Mouse (Mus musculus) cerebellum, postnatal 36 days (tissue): ENCODE data around the gene Cyp2s1.
A peak's percentile ranks its signal among the peaks of the same experiment; 100 is the strongest.

Experiments
- DNase-seq, 2 experiments: peaks; one replicate each; pipeline ENCODE4 v3.0.0; 2021 to 2022; ENCODE audit warnings: mixed read lengths in 2 of 2

The Cyp2s1 gene

DNA sequence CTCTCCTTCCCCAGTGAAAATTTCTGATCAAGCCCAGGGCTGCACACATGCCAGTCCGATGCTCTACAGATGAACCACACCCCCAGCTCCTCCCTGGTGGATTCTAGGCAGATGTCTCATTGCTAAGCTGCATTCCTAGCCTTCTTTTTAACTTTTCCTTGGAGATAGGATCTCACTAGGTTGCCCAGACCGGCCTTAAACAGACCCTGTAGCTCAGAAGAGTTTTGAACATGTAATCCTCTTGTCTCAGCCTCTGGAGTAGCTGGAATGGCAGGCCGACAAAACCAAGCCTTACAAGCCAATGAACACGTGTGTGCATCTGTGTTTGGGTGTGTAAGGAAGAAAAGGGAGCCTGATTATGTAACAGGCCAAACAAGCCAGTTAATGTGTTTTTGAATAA lies 36.0 kb downstream of the Cyp2s1 start:
- DNase-seq, result no peak

- no peak for DNase-seq
These were observed 36.7 kb downstream of the Cyp2s1 start for GRCm38 (mm10) chr7:25780021-25780420.

GRCm38 (mm10) chr7:25768229-25768628 lies 48.5 kb downstream of the Cyp2s1 start:
- DNase-seq, result no peak

GRCm38 (mm10) chr7:25766108-25766507 lies 50.6 kb downstream of the Cyp2s1 start:
- DNase-seq, result no peak

- no peak for DNase-seq
These were observed 52.5 kb downstream of the Cyp2s1 start for GRCm38 (mm10) chr7:25764221-25764620.

DNA sequence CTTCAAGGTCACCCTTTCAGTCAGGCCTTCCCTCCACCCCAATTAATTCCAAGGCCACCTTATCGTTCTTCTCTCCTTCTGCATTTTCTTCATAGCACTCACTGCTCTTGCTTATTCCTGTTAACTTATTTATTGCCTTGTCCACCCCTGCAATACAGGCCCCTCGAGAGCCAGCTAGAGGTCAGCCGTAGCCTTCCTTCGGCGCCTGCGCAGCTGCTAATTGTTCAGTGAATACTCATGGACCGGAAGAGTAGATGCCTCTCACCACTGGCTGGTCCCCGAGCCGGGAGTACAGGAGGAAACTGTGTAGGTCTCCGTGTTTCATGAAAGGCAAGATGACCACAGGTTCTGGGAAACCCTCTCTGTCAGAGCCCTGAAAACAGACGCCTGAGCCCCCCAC lies 53.0 kb downstream of the Cyp2s1 start:
- DNase-seq, result no peak

GRCm38 (mm10) chr7:25761354-25761753 lies 55.4 kb downstream of the Cyp2s1 start:
- DNase-seq, result no peak

GRCm38 (mm10) chr7:25756011-25756410 lies 60.7 kb downstream of the Cyp2s1 start:
- peak; percentile 84 to 89 for DNase-seq

- DNase-seq, result peak in 1 of 2 experiments; percentile 60
These were observed 61.3 kb downstream of the Cyp2s1 start for GRCm38 (mm10) chr7:25755468-25755833.

DNA sequence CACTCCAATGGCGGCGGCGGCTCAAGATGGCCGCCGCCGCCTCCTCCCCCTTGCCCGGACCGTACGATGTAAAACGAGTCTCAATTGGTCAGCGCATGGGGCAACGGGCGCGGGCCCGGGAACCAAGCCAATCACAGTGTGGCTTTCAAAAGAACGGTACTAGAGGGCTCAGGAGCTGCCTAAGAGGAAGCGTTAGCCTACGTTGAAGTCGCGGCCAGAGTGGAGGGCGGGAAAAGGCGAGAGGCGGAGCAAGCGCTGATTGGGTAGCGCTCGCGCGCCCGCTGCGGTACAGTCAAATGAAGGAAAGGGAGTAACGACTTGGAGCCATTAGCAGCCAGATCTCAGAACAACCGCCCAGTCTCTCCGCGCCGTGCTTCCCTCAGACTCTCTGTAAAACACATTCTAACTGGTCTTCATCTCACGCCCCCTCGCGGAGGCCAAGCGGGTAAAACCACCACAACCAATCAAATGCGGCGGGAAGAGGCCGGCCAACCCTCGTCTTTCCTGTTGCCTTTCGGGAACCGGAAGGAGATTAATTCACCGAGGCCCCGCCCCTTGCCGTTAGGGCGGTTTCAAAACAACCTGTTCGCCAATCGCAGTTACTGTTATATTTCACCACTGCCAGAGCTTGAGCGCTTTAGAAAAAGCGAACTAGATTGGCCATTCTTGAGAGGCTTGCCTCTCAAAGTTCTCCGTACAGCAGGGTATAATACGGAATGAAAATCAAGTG lies 61.8 kb downstream of the Cyp2s1 start, which contains the start of gene Hnrnpul1:
Gene Hnrnpul1 (minus strand): TSS at position 20 of the 730 bp plus-strand sequence.
- DNase-seq, result peak; percentile 98 to 100

GRCm38 (mm10) chr7:25754439-25754737 lies 62.3 kb downstream of the Cyp2s1 start:
- DNase-seq, result no peak

DNA sequence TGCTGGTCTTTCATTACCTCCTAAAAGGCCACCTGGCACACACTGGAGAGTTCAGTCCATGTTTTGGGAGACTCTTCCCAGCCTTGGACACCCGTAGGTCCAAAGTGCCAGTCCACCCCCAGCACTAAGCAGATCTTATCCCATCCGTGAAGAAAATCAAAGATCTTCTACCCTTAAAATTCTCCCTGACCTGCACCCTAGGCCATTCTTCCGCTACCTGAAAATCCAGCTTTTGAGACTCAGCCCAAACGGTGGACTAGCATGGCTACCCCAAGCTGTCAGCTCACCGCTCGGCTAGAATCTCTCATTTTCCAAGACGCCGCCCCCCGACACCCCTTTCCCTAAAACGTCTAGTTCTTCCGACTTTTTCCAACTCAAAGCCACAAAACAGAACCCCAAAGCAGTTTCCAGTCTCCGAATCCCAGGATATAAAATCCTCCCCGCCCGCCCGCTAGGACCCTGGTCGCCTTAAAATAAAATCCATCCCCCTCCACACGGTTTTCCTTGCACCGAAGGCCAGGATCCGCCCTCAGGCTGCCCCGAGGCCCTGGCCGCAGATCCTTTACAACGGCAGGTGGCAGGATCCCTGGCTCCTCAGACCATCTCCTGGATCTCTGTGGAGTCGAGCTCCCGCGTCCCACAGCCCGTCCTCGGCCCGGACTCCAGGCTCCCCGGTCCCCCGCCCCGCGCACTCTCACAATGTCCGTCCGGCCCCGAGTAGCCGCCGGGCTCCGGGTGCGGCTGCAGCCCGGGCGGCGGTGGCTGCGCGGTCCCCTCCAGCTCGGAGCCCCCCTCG lies 62.9 kb downstream of the Cyp2s1 start:
- peak in 1 of 2 experiments; percentile 53 for DNase-seq

- DNase-seq, result no peak
These were observed 63.6 kb downstream of the Cyp2s1 start for GRCm38 (mm10) chr7:25753076-25753475.
